Mouse (Mus musculus): ENCODE data around the gene Ern1. TPM values are rescaled to one million over a fixed set of nuclear protein-coding genes. Genes with fewer than 3 reads are reported as not detected.
"Not testable (repeated sequence)": the region's sequence is repeated elsewhere in the genome, so short reads cannot be mapped to it uniquely, and the experiment has no call there.

The Ern1 gene
- polyA plus RNA-seq, 1 experiment: 18.1 TPM

- peaks cover 5% of the 10 kb centered on the region for H3K4me1 ChIP-seq (replicated peaks; ENCODE audit: control insufficient read depth, insufficient read depth, low read length)
- 6% methylated on average over 22 of the region's 22 CpGs for WGBS
- DNase-seq: peak; percentile 48
- H3K36me3 ChIP-seq (ENCODE audit: control insufficient read depth, insufficient read depth, low read length): no peaks in the 10 kb centered on the region
- H3K27ac ChIP-seq (ENCODE audit: control insufficient read depth, insufficient read depth, low read length): peak overlapping the region; percentile 41; the same call in 1 of the 2 replicates
- TF ChIP-seq POLR2A (IDR thresholded peaks at IDR 0.05; ENCODE audit: control insufficient read depth, extremely low read depth, insufficient read depth, low read length, poor library complexity) (no peak), CTCF (IDR thresholded peaks at IDR 0.05; ENCODE audit: borderline replicate concordance, control insufficient read depth, extremely low read depth, insufficient read depth, low read length, poor library complexity) (no peak)
- peak overlapping the region; percentile 78 for H3K4me3 ChIP-seq (ENCODE audit: control insufficient read depth, insufficient read depth, low read length)
- no peaks in the 10 kb centered on the region for H3K27me3 ChIP-seq (ENCODE audit: control insufficient read depth, insufficient read depth, low read length)
Measured at GRCm38 (mm10) chr11:106501308-106502158, 13.9 kb upstream of the Ern1 start.

DNA sequence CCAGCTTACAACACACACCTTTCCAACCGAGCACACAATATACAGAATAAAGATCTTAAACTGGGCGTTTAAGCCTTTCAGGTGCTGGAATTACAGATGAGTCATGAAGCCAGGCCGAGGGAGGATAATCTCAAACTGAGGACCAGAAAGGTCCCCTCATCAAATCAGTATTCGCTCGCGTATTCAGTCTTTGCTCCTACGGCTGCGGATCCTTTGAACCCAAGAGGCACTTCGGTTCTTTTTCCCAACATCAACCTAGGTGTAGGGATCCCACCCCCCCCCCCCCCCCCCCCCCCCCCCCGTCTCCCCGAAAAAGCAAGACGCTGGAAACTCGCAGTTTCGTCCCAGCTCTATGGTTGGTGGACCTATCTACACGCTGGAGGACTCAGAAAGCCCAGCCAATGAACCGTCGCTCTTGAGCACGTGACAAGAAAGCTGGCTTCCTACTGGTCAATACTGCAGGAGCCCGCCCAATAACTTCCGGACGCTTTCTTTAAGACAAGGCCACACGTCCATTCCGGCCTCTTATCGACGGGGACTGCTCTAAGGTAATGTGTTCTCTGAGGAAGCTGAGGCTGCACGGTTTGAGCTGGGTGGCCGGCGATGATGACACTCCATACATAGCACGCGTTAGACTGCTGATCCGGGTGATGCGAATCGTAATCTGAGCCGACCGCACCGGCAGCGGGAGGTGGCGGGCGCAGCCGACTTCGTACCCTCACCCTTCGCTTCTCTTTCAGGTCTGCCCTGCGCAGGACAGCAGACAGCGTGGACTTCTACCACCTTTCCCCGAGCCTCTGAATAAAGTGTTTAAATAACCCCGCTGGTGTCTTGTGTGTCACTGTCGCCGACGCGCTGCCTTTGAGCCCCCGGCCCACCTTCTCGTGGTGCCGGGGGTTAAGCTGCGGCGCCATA is 13.0 kb upstream of the Ern1 start:
- Histone ChIP-seq H3K27ac (ENCODE audit: control insufficient read depth, insufficient read depth, low read length) (peak overlapping the region; percentile 41), H3K4me3 (ENCODE audit: control insufficient read depth, insufficient read depth, low read length) (peak overlapping the region; percentile 78), H3K36me3 (ENCODE audit: control insufficient read depth, insufficient read depth, low read length) (no peaks in the 10 kb centered on the region), H3K4me1 (replicated peaks; ENCODE audit: control insufficient read depth, insufficient read depth, low read length) (peaks cover 5% of the 10 kb centered on the region), H3K27me3 (ENCODE audit: control insufficient read depth, insufficient read depth, low read length) (no peaks in the 10 kb centered on the region)
- under 1% methylated on average over 52 of the region's 55 CpGs for WGBS
- TF ChIP-seq CTCF (IDR thresholded peaks at IDR 0.05; ENCODE audit: borderline replicate concordance, control insufficient read depth, extremely low read depth, insufficient read depth, low read length, poor library complexity): no peak
- peak; percentile 98 for TF ChIP-seq POLR2A (IDR thresholded peaks at IDR 0.05; ENCODE audit: control insufficient read depth, extremely low read depth, insufficient read depth, low read length, poor library complexity)
- peak; percentile 93 for DNase-seq

DNA sequence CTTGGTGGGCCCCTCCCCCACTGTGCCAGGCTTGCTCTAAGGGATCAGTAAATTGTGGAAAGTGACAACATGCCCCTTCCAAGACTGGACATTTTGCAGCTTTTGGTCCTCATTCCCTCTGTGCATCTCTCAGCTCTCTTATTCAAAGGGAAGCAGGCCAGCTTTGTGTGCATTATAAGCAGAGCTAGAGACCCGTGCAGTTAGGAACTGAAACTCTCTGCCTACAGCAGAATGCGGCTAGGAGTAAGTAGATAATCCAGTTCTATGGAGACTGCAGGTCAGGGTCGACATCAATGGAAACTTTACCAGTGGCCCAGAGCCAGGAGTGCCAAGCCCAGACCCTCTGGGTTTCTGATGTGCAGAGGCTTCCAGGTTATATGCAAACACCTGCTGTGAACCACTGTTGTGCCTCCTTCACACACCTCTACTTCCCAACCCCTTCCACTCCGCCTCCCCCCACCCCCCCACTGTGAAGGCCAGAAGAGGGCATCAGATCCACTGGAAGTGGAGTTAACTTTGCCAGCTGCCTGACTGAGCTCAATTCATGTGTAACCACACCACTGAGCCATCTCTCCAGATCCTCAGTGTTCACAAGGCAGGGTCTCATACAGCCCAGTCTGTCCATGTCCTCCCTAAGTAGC is 11.2 kb upstream of the Ern1 start:
- H3K27me3 ChIP-seq (ENCODE audit: control insufficient read depth, insufficient read depth, low read length): no peaks in the 10 kb centered on the region
- TF ChIP-seq CTCF (IDR thresholded peaks at IDR 0.05; ENCODE audit: borderline replicate concordance, control insufficient read depth, extremely low read depth, insufficient read depth, low read length, poor library complexity) (no peak), POLR2A (IDR thresholded peaks at IDR 0.05; ENCODE audit: control insufficient read depth, extremely low read depth, insufficient read depth, low read length, poor library complexity) (no peak)
- no peak overlapping the region for H3K4me3 ChIP-seq (ENCODE audit: control insufficient read depth, insufficient read depth, low read length)
- 88% methylated on average over 4 of the region's 4 CpGs for WGBS
- H3K4me1 ChIP-seq (replicated peaks; ENCODE audit: control insufficient read depth, insufficient read depth, low read length): peaks cover 5% of the 10 kb centered on the region
- DNase-seq: no peak
- no peaks in the 10 kb centered on the region for H3K36me3 ChIP-seq (ENCODE audit: control insufficient read depth, insufficient read depth, low read length)
- no peak overlapping the region for H3K27ac ChIP-seq (ENCODE audit: control insufficient read depth, insufficient read depth, low read length)

- 78% methylated on average over 2 of the region's 2 CpGs for whole genome bisulfite sequencing
- peaks cover 5% of the 10 kb centered on the region for H3K4me1 ChIP-seq (replicated peaks; ENCODE audit: control insufficient read depth, insufficient read depth, low read length)
- no peak for DNase-seq
- H3K36me3 ChIP-seq (ENCODE audit: control insufficient read depth, insufficient read depth, low read length): no peaks in the 10 kb centered on the region
- no peak overlapping the region for H3K27ac ChIP-seq (ENCODE audit: control insufficient read depth, insufficient read depth, low read length)
- TF ChIP-seq POLR2A (IDR thresholded peaks at IDR 0.05; ENCODE audit: control insufficient read depth, extremely low read depth, insufficient read depth, low read length, poor library complexity) (no peak), CTCF (IDR thresholded peaks at IDR 0.05; ENCODE audit: borderline replicate concordance, control insufficient read depth, extremely low read depth, insufficient read depth, low read length, poor library complexity) (no peak)
- no peak overlapping the region for H3K4me3 ChIP-seq (ENCODE audit: control insufficient read depth, insufficient read depth, low read length)
- H3K27me3 ChIP-seq (ENCODE audit: control insufficient read depth, insufficient read depth, low read length): no peaks in the 10 kb centered on the region
Measured at GRCm38 (mm10) chr11:106497926-106498325, 10.3 kb upstream of the Ern1 start.

DNA sequence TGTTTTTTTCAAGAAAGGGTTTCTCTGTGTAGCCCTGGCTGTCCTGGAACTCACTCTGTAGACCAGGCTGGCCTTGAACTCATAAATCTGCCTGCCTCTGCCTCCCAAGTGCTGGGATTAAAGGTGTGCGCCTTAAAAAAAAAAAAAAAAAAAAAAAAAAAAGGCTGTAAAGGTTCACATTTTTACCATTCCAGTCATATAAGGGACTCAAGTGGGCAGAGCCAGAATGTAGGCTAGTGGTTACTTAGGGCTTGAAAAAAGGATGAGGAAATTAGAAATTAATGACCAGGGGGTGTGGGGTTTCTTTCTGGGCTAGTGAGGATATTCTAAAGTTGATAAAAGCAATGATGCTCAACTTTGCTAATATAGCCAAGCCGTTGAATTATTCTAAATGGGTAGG is 9.4 kb upstream of the Ern1 start:
- 96% methylated on average over 2 of the region's 2 CpGs for WGBS
- H3K27me3 ChIP-seq (ENCODE audit: control insufficient read depth, insufficient read depth, low read length); H3K27ac ChIP-seq (ENCODE audit: control insufficient read depth, insufficient read depth, low read length); H3K36me3 ChIP-seq (ENCODE audit: control insufficient read depth, insufficient read depth, low read length); DNase-seq; H3K4me3 ChIP-seq (ENCODE audit: control insufficient read depth, insufficient read depth, low read length); H3K4me1 ChIP-seq (replicated peaks; ENCODE audit: control insufficient read depth, insufficient read depth, low read length): not testable (repeated sequence)

- TF ChIP-seq POLR2A (IDR thresholded peaks at IDR 0.05; ENCODE audit: control insufficient read depth, extremely low read depth, insufficient read depth, low read length, poor library complexity): no peak
- no peak for TF ChIP-seq CTCF (IDR thresholded peaks at IDR 0.05; ENCODE audit: borderline replicate concordance, control insufficient read depth, extremely low read depth, insufficient read depth, low read length, poor library complexity)
- WGBS: 96% methylated on average over 7 of the region's 7 CpGs
- no peak overlapping the region for H3K27ac ChIP-seq (ENCODE audit: control insufficient read depth, insufficient read depth, low read length)
Measured at GRCm38 (mm10) chr11:106492984-106493669, 5.5 kb upstream of the Ern1 start.

More at GRCm38 (mm10) chr11:106492984-106493669, 5.5 kb upstream of the Ern1 start:
- Histone ChIP-seq H3K36me3 (ENCODE audit: control insufficient read depth, insufficient read depth, low read length) (no peaks in the 10 kb centered on the region), H3K4me1 (replicated peaks; ENCODE audit: control insufficient read depth, insufficient read depth, low read length) (peaks cover 2% of the 10 kb centered on the region), H3K27me3 (ENCODE audit: control insufficient read depth, insufficient read depth, low read length) (no peaks in the 10 kb centered on the region), H3K4me3 (ENCODE audit: control insufficient read depth, insufficient read depth, low read length) (no peak overlapping the region)
- no peak for DNase-seq

Data from thymus, adult 2 months (tissue).